Mouse (Mus musculus): ENCODE measurements around the gene Hsd3b5.
"Not testable (repeated sequence)": the region's sequence is repeated elsewhere in the genome, so short reads cannot be mapped to it uniquely, and the experiment has no call there.

The Hsd3b5 gene

DNA sequence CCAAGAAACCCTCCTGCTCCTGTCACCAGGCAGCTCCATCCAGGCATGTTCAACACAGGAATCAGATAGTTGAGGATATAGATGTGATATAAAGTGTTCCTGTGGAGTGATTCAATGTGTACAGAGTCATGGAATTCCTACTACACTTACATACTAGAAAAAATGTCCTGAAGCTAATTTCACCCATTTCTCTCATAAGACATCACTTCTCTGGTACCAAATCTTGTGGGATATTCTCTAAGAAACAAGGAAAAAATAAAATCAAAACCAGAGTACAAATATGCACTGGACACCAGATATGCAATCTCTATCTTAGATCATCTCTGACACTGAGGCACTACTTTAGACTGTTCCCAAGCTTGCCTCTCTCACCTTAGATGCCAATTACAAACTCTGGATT, at the start of gene Hsd3b5:
TSS of gene Hsd3b5 (minus strand) at position 101 of the 400 bp plus-strand sequence.
- DNase-seq (ENCODE audit: low spot score), result no peak

DNA sequence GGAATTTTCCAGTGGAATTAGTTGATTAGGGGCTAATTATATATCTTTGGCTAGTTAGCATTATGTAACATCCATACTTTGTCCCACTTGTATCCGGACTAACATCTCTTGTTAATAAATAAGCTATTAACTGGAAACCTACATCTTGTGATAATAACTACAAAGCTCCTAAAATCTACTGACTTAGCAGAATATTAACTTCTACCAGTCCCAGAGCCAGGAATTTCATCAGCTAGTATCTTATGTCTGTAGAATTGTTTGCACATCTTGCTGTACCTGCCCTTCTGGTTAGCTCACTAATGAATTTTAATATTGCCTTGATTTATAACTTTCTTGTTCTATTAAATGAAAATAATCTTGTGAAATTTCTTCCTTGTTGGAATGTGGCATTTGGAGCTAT, 5.1 kb upstream of the Hsd3b5 start:
- DNase-seq (ENCODE audit: low spot score), result no peak

DNA sequence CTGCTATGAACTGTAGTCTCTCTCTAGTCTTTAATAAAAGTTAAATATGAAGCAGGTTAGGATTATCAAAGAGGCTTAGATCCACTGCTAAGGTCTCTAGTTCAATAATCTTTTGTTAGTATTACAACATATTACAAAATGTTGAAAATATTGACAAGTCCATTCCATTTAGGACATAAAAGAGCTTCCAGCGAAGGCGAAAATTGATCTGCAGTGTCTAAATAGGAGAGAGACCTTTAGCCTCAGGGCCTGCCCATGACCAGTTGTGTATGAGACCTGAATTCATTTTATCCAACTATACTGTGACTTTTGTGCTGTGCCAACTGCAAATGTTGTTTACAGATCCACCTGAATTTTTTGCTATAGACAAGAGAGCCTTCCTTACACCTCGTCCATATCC, 419 bp downstream of the Hsd3b5 start:
- no peak for DNase-seq (ENCODE audit: low spot score)

DNA sequence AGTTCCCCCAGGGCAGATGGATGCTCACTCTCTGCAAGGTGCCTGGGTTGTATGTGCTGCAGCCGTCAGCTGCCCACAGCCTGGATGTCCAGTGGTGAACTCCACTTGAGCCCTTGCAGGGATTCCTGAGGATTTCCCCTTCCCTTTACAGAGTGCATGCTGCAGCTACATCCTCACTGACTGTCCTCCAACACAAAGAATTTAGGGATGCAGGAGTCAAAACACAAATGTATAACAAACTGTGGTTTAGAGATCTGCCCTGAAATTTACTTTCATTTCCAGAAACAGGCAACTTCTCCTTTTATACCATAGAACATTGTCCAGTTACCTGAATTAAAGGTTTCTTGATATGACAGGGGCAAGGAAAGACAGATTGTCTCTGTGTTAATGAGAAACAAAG, 13.3 kb downstream of the Hsd3b5 start:
- DNase-seq (ENCODE audit: low spot score), result not testable (repeated sequence)

DNA sequence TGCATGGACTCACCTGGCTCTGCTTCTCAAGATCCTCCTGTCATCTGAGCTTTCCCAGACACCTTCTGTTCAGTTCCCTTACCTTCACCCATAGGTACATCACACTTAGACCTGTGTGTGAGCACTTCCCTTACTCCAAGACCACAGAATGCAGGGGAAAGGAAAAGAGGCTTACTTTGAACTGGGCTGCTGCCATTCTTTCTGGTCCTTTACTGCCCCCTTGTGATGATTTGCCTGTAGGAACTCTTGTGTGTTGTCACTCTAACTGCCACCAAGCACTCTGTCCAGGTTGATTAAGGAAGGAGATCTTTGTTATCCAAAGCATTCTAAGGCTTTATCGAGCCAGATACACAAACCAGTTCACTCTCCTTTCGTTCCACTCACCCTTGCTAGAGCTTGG, 13.8 kb downstream of the Hsd3b5 start:
- DNase-seq (ENCODE audit: low spot score), result not testable (repeated sequence)

DNA sequence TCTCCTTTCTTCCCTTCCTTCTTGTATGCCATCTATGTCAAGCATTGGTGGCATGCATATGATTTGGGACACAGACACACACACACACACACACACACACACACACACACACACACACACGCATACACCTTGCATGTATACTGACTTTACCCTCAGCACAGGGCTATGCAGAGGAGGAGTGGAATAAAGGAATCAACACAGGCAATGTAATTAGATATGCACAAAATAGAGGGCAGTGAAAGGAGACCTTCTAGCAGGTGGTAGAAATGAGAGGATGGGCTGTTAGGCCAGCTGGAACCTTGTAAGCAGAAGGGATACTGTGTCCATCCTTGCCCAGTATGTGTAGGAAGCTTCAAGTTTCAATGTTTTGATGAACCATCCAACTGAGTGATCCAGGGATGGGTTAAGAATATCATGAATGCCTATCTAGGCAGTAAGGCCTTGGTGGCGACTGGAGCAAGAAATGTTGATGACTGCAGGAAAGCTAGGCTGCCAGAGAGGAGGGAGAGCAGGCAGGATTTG, 15.6 kb downstream of the Hsd3b5 start:
- not testable (repeated sequence) for DNase-seq (ENCODE audit: low spot score)

DNA sequence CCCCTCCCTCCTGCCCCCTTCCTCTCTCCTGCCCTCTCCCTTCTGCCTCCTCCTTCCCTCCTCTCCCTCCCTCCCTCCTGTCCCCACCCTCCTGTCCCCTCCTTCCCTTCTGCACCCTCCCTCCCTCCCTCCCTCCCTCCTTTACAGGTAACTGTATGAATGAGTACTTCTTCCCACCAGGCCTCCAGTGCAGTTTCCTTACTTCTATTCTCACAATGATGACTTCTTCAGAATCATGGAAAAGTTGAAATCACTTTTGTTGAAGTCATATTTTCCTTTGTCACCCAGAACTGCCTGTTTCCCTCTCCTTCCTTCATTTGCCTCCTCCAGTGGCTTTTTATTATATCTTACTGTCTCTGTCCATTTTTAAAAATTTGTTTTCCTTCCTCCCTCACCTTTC, 16.1 kb downstream of the Hsd3b5 start:
- DNase-seq (ENCODE audit: low spot score), result no peak

DNA sequence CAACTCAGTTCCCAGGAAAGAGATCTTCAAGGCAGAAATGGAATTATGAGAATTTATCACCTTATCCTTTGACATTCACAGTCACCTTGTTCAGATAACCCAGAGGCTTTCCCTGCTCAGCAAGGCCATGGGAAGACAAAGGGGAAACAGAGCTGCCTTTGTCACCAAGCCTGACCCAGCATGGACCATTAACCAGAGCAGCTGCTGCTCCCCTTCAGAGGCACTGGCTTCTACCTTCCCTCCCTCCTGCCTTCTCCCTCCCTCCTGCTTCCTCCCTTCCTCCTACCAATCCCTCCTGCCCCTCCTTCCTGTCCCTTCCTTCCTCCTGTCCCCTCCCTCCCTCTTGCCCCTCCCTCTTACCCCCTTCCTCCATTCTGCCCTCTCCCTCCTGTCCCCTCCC, 16.5 kb downstream of the Hsd3b5 start:
- not testable (repeated sequence) for DNase-seq (ENCODE audit: low spot score)

DNA sequence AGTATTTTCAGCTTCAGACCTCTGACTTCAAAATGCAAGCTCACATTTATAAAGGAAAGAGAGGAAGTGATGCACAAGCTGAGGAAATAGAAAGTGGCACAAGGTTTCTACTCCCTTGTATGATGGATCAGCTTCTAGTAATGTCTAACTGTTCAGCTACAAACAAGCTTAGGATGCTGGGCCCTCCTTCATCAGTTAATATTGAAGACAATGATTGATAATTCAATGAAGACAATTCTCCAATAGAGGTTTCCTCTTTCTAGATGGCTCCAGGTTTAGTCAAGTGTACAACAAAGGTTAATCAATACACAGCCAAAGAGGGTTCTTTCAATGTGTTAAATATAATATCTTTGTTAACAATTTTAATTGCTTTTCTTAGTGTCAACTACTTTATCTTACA, 41.3 kb downstream of the Hsd3b5 start, which contains the start of gene Gm10681:
TSS of gene Gm10681 (minus strand) at position 101 of the 400 bp plus-strand sequence.
- DNase-seq (ENCODE audit: low spot score), result no peak

DNA sequence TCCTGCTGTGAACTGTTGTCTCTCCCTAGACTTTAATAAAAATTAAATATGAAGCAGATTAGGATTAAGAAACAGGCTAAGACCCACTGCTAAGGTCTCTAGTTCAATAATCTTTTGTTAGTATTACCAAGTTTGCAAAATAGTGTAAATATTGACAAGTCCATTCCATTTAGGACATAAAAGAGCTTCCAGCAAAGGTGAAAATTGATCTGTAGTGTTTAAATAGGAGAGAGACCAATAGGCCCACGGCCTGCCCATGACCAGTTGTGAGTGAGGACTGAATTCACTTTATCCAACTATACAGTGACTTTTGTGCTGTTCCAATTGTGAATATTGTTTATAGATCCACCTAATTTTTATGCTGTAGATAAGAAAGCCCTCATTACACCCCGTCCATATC, 42.3 kb downstream of the Hsd3b5 start:
- DNase-seq (ENCODE audit: low spot score), result no peak

DNA sequence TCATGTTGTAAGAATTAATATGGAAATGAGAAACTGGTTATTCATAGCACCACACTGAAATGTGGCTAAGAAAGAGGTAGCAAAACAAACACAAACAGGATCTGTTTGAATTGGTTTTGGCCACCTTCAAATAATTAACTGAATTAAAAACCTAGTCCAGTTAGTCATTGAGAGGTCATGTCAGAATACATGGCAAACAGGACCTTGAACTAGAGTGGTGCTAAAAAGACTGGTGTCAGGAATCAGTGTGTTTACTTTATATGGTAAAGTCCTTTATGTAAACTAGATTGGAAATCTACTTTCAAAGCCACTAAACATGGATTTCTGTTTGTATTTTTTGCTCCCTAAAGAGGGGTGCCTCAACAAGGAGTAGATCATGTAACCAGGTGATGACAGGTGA, 47.4 kb downstream of the Hsd3b5 start:
- DNase-seq (ENCODE audit: low spot score), result not testable (repeated sequence)

DNA sequence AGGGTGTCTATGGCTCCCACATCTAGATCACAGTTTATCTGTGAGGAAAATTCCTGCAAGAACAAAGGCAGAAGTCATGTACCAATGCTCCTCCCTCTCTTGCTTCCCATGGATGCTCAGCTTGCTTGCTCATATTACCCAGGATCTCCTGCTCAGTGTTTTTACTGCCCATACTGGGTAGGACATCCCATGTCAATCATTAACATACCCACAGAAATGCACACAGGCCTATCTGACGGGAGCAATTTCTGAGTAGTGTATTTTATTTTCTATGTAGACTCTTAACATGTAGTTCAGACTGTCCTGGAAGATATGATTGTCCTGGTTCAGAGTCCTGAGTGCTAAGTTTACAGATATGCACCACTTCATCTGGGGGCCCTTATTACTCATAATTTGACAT, 47.9 kb downstream of the Hsd3b5 start:
- DNase-seq (ENCODE audit: low spot score), result not testable (repeated sequence)

DNA sequence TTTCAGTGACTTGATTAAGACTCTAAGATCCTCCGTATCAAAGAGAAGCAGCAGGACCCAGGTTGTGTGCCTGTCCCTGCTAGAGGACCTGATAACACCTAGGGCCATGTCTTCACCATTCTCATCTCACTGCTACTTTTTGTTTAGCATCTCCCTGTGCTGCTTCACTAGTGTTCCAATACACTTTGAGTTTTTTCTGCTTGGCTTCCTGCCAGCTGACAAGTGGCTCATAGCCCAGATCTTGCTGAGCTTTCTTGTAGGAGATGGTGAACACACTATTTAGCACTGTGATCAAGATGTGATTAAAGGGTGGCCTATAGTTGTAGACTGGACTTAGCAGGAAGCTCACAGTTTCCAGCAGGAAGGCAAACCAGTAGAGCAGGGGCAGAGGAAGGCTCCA, 49.0 kb downstream of the Hsd3b5 start:
- not testable (repeated sequence) for DNase-seq (ENCODE audit: low spot score)
